Mouse (Mus musculus) lung, adult 18-20 months (tissue): ENCODE data around the gene Rpl6.
"Not testable (repeated sequence)": the region's sequence is repeated elsewhere in the genome, so short reads cannot be mapped to it uniquely, and the experiment has no call there.

Experiments used
- DNase-seq, 2 experiments: peaks; one replicate each; pipeline ENCODE4 v3.0.0; 2022; ENCODE audit warnings: mixed read lengths in 2 of 2

The Rpl6 gene

GRCm38 (mm10) chr5:121197337-121197736 lies 6.9 kb upstream of the Rpl6 start:
- DNase-seq, result no peak

DNA sequence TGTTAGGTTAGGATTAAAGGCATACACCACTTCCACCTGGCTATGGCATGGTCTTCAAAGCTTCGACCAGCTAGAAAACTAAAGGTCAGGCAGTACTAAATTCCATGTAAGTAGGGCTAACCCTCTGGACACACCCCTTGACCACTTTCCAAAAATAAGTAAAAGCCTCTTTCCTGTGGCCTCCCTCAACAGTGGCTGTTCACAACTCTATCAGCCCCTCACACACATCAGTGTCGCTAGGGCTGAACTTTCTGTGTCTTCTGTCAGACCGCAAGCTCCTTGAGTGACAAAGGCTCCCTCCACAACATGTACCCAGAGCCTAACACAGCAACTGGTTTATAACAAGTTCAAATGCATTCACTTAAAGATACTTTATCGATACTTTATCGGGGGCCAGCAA lies 5.9 kb upstream of the Rpl6 start:
- DNase-seq, result no peak

DNA sequence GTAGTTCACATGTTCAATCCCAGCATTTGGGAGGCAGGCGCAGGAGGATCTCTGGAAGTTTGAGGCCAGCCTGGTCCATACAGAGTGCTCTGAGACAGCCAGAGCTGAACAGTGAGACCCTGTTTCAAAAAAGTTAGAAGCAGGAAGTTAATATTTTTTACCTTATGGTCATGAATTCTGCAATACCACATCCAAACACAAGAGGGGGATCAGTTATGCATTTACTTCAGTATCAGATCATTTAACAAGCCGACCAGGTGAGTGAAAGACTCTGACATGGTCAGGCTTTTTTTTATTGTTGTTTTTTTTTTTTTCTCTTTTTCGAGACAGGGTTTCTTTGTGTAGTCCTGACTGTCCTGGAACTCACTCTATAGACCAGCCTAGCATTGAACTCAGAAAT lies 2.5 kb upstream of the Rpl6 start:
- no peak for DNase-seq

DNA sequence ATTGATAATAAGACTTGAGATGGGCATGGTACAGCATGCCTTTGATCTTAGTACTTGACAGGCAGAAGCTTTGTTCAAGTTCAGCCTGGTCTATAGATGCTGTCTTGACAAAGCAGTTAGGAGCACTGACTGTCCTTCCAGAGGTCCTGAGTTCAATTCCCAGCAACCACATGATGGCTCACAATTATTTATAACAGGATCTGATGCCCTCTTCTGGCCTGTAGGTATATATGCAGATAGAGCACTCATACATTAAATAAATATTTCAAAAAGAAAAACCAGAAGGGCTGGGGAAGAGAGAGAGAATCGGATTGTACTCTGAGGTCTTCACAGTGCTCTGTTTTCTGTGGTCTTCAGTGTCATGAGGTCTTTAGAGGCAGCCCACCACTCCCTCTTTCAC lies 1.8 kb upstream of the Rpl6 start:
- no peak for DNase-seq

DNA sequence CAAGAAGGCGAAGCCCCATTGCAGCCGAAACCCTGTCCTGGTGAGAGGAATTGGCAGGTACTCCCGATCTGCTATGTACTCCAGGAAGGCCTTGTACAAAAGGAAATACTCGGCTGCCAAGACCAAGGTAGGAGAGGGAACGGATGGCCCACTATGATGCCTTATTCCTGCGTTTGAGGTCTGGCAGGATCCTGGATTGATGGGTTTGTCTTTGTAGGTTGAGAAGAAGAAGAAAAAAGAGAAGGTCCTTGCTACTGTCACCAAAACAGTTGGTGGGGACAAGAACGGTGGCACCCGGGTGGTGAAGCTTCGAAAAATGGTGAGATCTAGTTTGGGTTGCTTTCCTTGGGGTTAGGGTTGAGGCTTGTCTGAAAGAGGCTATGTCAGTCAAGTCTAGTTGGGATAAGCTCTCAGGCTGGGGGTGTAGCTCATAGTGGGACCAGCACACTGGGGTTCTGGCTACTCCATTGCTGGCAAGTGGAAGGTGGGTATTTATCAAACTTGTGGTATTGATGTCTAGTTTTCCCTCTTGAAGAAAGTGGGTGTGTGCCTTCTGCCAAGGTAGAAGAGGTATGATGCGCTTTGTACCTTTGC lies 1.4 kb downstream of the Rpl6 start:
- DNase-seq, result not testable (repeated sequence)

GRCm38 (mm10) chr5:121206540-121206939 lies 2.3 kb downstream of the Rpl6 start:
- DNase-seq, result no peak

DNA sequence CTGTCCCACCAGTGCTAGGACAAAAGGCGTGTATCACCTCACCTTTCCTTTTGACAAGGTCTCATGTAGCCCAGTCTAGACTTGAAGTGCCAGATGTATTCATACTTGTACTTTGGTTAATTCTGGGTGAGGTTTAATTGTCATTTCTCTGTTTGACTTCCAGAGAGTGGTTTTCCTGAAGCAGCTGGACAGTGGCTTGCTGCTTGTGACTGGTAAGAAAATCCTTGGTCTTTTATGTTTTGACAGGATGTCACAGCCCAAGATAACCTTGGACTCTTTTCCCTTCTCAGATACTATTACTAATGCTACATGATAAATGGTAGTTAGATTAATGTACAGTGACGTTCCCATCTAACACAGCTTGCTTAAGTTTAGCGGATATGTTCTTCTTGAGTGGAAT lies 2.7 kb downstream of the Rpl6 start:
- no peak for DNase-seq

- DNase-seq, result no peak
Measured at GRCm38 (mm10) chr5:121209755-121210600, 5.7 kb downstream of the Rpl6 start.

DNA sequence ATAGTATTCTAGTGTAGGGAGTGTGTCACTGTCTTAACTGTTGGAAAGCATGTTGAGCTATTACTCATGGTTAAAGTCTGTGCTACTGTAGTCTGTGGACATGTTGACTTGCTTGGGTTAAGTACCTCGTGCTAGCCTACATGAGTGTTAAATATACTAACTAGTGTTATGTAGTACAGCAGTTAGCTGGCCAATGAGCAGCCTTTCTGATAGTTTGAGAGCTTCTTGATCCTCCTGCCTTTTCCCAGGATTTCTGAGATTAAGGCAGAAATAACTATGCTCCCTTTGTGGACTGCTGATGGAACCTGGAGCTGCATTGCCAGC lies 6.3 kb downstream of the Rpl6 start:
- no peak for DNase-seq

GRCm38 (mm10) chr5:121212108-121212507 lies 7.8 kb downstream of the Rpl6 start:
- no peak for DNase-seq

- no peak for DNase-seq
Measured at GRCm38 (mm10) chr5:121214707-121215106, 10.4 kb downstream of the Rpl6 start.

- peak; percentile 30 to 42 for DNase-seq
Measured at GRCm38 (mm10) chr5:121215380-121216125, 11.3 kb downstream of the Rpl6 start.

DNA sequence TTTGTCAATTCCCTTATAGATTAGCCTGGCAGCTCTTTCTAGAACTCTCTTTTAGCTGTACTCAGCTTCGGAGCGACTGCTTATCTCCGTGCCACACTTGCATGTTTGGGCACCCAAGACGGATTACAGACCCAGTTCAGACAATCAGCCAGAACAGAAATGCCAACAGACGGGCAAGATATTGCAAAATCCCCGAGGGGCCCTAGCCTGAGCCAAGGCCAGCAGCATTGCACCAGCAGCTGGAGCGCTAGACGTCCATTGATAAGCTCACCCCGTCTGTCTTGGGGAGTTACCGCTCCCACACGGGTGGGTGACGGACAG lies 11.8 kb downstream of the Rpl6 start:
- DNase-seq, result no peak

DNA sequence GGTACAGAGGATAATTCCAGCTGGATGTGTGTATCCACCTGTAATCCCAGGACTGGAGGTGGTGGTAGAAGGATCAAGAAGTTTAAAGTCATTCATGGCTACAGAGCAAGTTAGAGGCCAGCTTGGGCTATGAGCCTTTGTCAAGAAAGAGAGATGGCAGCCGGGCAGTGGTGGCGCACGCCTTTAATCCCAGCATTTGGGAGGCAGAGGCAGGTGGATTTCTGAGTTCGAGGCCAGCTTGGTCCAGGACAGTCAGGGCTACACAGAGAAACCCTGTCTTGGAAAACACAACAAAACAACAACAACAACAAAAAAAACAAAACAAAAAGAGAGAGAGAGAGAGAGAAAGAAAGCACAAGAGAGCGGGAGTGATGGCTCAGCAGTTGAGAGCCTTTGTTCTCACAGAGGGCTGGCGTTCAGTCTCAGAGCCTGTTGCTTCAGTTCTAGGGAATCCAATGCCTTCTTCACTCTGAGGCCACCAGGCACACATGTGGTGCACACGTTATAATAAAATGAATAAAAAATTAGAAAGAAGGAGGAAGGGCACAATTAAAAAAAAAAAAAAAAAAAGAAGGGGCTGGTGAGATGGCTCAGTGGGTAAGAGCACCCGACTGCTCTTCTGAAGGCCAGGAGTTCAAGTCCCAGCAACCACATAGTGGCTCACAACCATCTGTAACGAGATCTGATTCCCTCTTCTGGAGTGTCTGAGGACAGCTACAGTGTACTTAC lies 12.5 kb downstream of the Rpl6 start:
- not testable (repeated sequence) for DNase-seq

- DNase-seq, result no peak
Measured at GRCm38 (mm10) chr5:121217313-121217634, 13.0 kb downstream of the Rpl6 start.

- DNase-seq, result no peak
Measured at GRCm38 (mm10) chr5:121219190-121219589, 14.9 kb downstream of the Rpl6 start.

GRCm38 (mm10) chr5:121219980-121220731 lies 15.9 kb downstream of the Rpl6 start, which contains the start of gene Hectd4:
Gene Hectd4 (plus strand): TSS chr5:121220219.
- peak; percentile 95 to 97 for DNase-seq

DNA sequence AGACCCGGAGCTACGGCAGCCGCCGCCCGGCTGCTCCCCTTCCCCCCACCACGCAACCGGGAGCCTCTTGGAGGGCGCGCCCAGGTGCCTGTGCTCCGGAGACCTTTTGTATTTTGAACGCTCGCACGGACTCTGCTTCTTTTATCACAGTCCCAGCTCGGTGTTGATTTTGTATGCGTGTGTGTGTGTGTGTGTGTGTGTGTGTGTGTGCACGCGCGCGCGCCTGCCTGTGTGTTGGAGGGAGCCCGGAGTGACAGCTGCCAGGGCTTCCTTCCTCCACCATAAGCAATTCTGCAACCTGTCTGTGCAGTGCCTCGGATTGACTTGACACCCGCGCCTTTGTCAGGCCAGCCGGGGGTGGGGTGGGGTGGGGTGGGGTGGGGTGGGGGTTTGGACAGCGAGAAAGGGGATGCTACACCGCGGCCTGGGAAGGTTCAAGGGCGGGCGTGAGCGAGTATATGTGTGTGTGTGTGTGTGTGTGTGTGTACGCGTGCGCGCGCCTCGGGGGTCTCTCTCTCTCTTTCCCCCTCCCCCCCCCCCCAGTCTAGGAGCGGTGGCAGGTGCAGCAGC lies 16.5 kb downstream of the Rpl6 start:
- peak; percentile 21 to 31 for DNase-seq

- DNase-seq, result no peak
Measured at GRCm38 (mm10) chr5:121221328-121221850, 17.1 kb downstream of the Rpl6 start.

DNA sequence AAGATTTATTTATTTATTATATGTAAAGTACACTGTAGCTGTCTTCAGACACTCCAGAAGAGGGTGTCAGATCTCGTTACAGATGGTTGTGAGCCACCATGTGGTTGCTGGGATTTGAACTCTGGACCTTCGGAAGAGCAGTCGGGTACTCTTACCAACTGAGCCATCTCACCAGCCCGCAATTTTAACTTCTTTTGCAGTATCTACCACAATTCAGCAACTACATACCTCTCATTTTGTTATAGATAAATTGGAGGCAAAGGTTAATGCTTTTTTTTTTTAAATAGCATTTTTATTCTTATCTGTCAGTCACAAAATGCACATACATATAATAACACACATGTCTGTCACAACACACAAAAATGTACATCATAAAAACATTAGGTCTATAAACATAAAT lies 19.7 kb downstream of the Rpl6 start:
- DNase-seq, result not testable (repeated sequence)

GRCm38 (mm10) chr5:121224856-121225255 lies 20.6 kb downstream of the Rpl6 start:
- DNase-seq, result no peak

DNA sequence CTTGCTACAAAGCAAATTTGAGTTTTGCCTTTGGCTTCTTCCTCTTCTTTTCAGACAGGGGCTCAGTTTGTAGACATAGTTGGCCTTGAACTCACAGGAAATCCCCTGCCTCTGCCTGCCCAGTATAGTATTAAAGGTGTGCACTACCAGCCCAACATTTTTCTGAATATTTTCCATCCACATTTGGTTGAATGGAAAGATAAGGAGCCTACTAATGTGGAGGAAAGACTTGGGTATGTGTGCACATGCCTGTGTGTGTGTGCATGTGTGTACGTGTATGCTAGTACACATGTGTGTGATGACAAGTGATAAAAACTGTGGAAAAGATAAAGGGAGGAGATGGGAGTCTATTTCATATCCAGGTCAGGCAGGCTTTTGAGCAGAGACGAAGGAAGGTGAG lies 21.6 kb downstream of the Rpl6 start:
- DNase-seq, result no peak
